Mouse (Mus musculus): ENCODE data around the gene Hk2. TPM values are rescaled to one million over a fixed set of nuclear protein-coding genes. Genes with fewer than 3 reads are reported as not detected.

Gene Hk2
- polyA plus RNA-seq (2015; fragmentation: Illumina TruSeq; extraction: RNeasy Lipid Tissue Mini Kit (QIAGEN cat#74804); ENCODE audit: insufficient read depth, low replicate concordance) = 15.1 TPM

GRCm38 (mm10) chr6:82774321-82774764 lies at the start of gene Hk2:
Gene Hk2 (minus strand): TSS chr6:82774454.

GRCm38 (mm10) chr6:82705221-82705620 lies 69.0 kb downstream of the Hk2 start, which contains the start of gene Pole4:
Gene Pole4 (minus strand): TSS chr6:82705365.

Other genes with a start within 250 kb of the Hk2 start
- gene Pole4, start 69.1 kb downstream of the Hk2 start, polyA plus RNA-seq (2015; fragmentation: Illumina TruSeq; extraction: RNeasy Lipid Tissue Mini Kit (QIAGEN cat#74804); ENCODE audit: insufficient read depth, low replicate concordance) = 134 TPM
- 2.3 TPM for gene Sema4f, start 165.3 kb upstream of the Hk2 start, polyA plus RNA-seq (2015; fragmentation: Illumina TruSeq; extraction: RNeasy Lipid Tissue Mini Kit (QIAGEN cat#74804); ENCODE audit: insufficient read depth, low replicate concordance)
- gene M1ap, start 172.4 kb upstream of the Hk2 start, polyA plus RNA-seq (2015; fragmentation: Illumina TruSeq; extraction: RNeasy Lipid Tissue Mini Kit (QIAGEN cat#74804); ENCODE audit: insufficient read depth, low replicate concordance) = 0.52 TPM

Data from spleen, adult 10 weeks (tissue).